Mouse (Mus musculus) CH12.LX (cell line): ENCODE data around the gene Wnt7a.

ENCODE experiments used
- CHD1 ChIP-seq: IDR thresholded peaks from 2 replicates; pipeline ENCODE4 v1.6.1; 2012; ENCODE audit warnings: low read depth, low read length, improper control_type of control experiment, inconsistent platforms
- CHD2 ChIP-seq: IDR thresholded peaks from 2 replicates; pipeline ENCODE4 v1.6.1; 2011; ENCODE audit warnings: low read length, improper control_type of control experiment
- CTCF ChIP-seq, 2 experiments: IDR thresholded peaks in 1 of 2; conservative IDR thresholded peaks in 1 of 2; 2 replicates each; pipeline ENCODE4 v1.5.1; 2011 to 2012; ENCODE audit warnings: low read depth in 2 of 2, low read length in 2 of 2, improper control_type of control experiment in 1 of 2, inconsistent platforms in 1 of 2, mild to moderate bottlenecking in 1 of 2, moderate library complexity in 1 of 2
- GABPA ChIP-seq: IDR thresholded peaks from 2 replicates; pipeline ENCODE4 v1.6.1; 2012; ENCODE audit warnings: low read depth, low read length, improper control_type of control experiment, inconsistent platforms; ENCODE audit not compliant: insufficient replicate concordance
- HCFC1 ChIP-seq: IDR thresholded peaks from 2 replicates; pipeline ENCODE4 v1.6.1; 2012; ENCODE audit warnings: low read depth, mild to moderate bottlenecking, inconsistent platforms, low read length, improper control_type of control experiment
- MAFK ChIP-seq: IDR thresholded peaks from 2 replicates; pipeline ENCODE4 v1.6.1; 2011; ENCODE audit warnings: low read length, improper control_type of control experiment; ENCODE audit not compliant: insufficient replicate concordance
- MEF2A ChIP-seq: IDR thresholded peaks from 2 replicates; pipeline ENCODE4 v1.6.1; 2014; ENCODE audit warnings: low read depth, mild to moderate bottlenecking, inconsistent platforms, low read length, improper control_type of control experiment, borderline replicate concordance
- MXI1 ChIP-seq: IDR thresholded peaks from 2 replicates; pipeline ENCODE4 v1.6.1; 2011; ENCODE audit warnings: mild to moderate bottlenecking, low read depth, low read length, improper control_type of control experiment
- POLR2A ChIP-seq: IDR thresholded peaks from 2 replicates; pipeline ENCODE4 v1.6.1; 2011; ENCODE audit warnings: low read depth, mild to moderate bottlenecking, improper control_type of control experiment, low read length
- ZNF384 ChIP-seq: IDR thresholded peaks from 2 replicates; pipeline ENCODE4 v1.6.1; 2012; ENCODE audit warnings: low read depth, low read length, improper control_type of control experiment, inconsistent platforms

- no peak for TF ChIP-seq HCFC1
- TF ChIP-seq POLR2A = no peak
- no peak for TF ChIP-seq CTCF (conservative IDR thresholded peaks at IDR 0.05 in 1 of 2, IDR thresholded peaks at IDR 0.05 in 1 of 2; ENCODE audit: low read depth in 2 of 2, low read length in 2 of 2)
- TF ChIP-seq ZNF384 = no peak
- TF ChIP-seq MAFK = no peak
- TF ChIP-seq GABPA = no peak
- no peak for TF ChIP-seq MEF2A
- TF ChIP-seq MXI1 = no peak
- TF ChIP-seq CHD1 = no peak
- no peak for TF ChIP-seq CHD2
Observed at GRCm38 (mm10) chr6:91416146-91416545, 5.0 kb upstream of the Wnt7a start.
